Comparison of ENCODE assay signal across 18 mouse cellular contexts in genomic region chr16:90988665-90989064, GRCm38 (mm10). TPM values are rescaled to one million over a fixed set of nuclear protein-coding genes. Genes with fewer than 3 reads are reported as not detected.
A peak's percentile ranks its signal among the peaks of the same experiment; 100 is the strongest.
DNase-seq lines count a peak whose midpoint lies in the region; ATAC-seq and TF ChIP-seq lines count a peak whose summit lies in the region.
"Had no signal": no experiment of that assay in that cellular context is flagged by ENCODE, and none has a peak within 500 bp of the region (broad histone marks: within the 10 kb centered on the region; RNA-seq: fewer than 3 reads in every experiment).

No protein-coding gene starts in this region.

- peak; percentile 58; the same call in 1 of the 2 replicates for ATAC-seq in stomach, embryonic 14.5 days (ENCODE audit: insufficient number of reproducible peaks, insufficient read depth, low FRiP score, low read depth)
- ATAC-seq in stomach, postnatal 0 days (ENCODE audit: low FRiP score, low TSS enrichment), result no peak
- ATAC-seq in liver, embryonic 14.5 days (ENCODE audit: insufficient read depth), result peak; percentile 99
- ATAC-seq in activated CD4-positive, CD25-positive, alpha-beta regulatory T cell, adult 4 months, result no peak
- ATAC-seq in kidney, embryonic 14.5 days (ENCODE audit: low FRiP score, low TSS enrichment), result no peak
- ATAC-seq: lung, postnatal 0 days had no signal

- TF ChIP-seq CTCF in stomach, postnatal 0 days (IDR thresholded peaks at IDR 0.05; ENCODE audit: low read depth), result no peak
- TF ChIP-seq CTCF in liver, embryonic 14.5 days (IDR thresholded peaks at IDR 0.05; ENCODE audit: low read depth), result no peak

- DNase-seq in stomach, postnatal 0 days (ENCODE audit: low spot score), result no peak
- peak; percentile 85 to 90 (median 89) for DNase-seq in liver, embryonic 14.5 days (ENCODE audit: low read depth in 3 of 3, low spot score in 3 of 3)
- DNase-seq in adrenal gland, postnatal 10 days, result no peak
- DNase-seq in kidney, adult 8-10 months, result no peak
- DNase-seq: cerebellum, adult 2 months; gastrocnemius, postnatal 25 days; heart, postnatal 4 days; kidney, postnatal 10 days; spleen, adult 18-20 months had no signal

- H3K4me1 ChIP-seq in stomach, embryonic 14.5 days (ENCODE audit: control insufficient read depth, insufficient read depth, low read length), result no peaks in the 10 kb centered on the region
- no peaks in the 10 kb centered on the region for H3K4me1 ChIP-seq in stomach, postnatal 0 days (replicated peaks; ENCODE audit: control insufficient read depth, insufficient read depth)
- H3K4me1 ChIP-seq in erythroblast, embryonic 14.5 days (ENCODE audit: control insufficient read depth), result peaks cover 56% of the 10 kb centered on the region
- H3K4me1 ChIP-seq in liver, embryonic 14.5 days (replicated peaks; ENCODE audit: control insufficient read depth in 2 of 2, insufficient read depth in 2 of 2, low read length in 1 of 2), result peaks cover 17 to 22% of the 10 kb centered on the region in 2 experiments
- no peaks in the 10 kb centered on the region for H3K4me1 ChIP-seq in kidney, embryonic 14.5 days (ENCODE audit: control insufficient read depth, insufficient read depth, low read length)
- H3K4me1 ChIP-seq: forebrain, embryonic 12.5 days; heart, embryonic 10.5 days; limb, embryonic 13.5 days had no signal

- no peak overlapping the region for H3K4me3 ChIP-seq in stomach, embryonic 14.5 days (ENCODE audit: low read depth, low read length)
- H3K4me3 ChIP-seq in stomach, postnatal 0 days (ENCODE audit: low read depth, low read length), result no peak overlapping the region
- H3K4me3 ChIP-seq in erythroblast, embryonic 14.5 days (replicated peaks), result peak overlapping the region; percentile 63
- H3K4me3 ChIP-seq in liver, embryonic 14.5 days (ENCODE audit: insufficient read depth in 1 of 2, low read depth in 2 of 2, low read length in 2 of 2), result peak overlapping the region in 1 of 2 experiments; percentile 49; a peak in 2 of 4 replicates
- no peak overlapping the region for H3K4me3 ChIP-seq in kidney, embryonic 14.5 days (ENCODE audit: low read length)
- H3K4me3 ChIP-seq: forebrain, embryonic 12.5 days; heart, embryonic 10.5 days; limb, embryonic 13.5 days; megakaryocyte, embryonic 14.5 days had no signal

- H3K36me3 ChIP-seq in stomach, embryonic 14.5 days (ENCODE audit: control insufficient read depth, insufficient read depth, low read length), result no peaks in the 10 kb centered on the region; the same call in 1 of the 2 replicates
- H3K36me3 ChIP-seq in stomach, postnatal 0 days (ENCODE audit: control insufficient read depth, insufficient read depth, low read length), result 0 out of 2 replicates have a peak, but pooled peaks cover 3% of the 10 kb centered on the region
- peaks cover 80% of the 10 kb centered on the region for H3K36me3 ChIP-seq in erythroblast, embryonic 14.5 days (ENCODE audit: control insufficient read depth)
- peaks cover 30% of the 10 kb centered on the region for H3K36me3 ChIP-seq in liver, embryonic 14.5 days (replicated peaks; ENCODE audit: control insufficient read depth, insufficient read depth, low read depth)
- peaks cover 4% of the 10 kb centered on the region; the same call in 1 of the 2 replicates for H3K36me3 ChIP-seq in kidney, embryonic 14.5 days (ENCODE audit: control insufficient read depth, insufficient read depth, low read length)

- H3K27ac ChIP-seq in stomach, embryonic 14.5 days (ENCODE audit: low read length), result no peak overlapping the region
- no peak overlapping the region for H3K27ac ChIP-seq in stomach, postnatal 0 days (replicated peaks)
- H3K27ac ChIP-seq in liver, embryonic 14.5 days, result peak overlapping the region; percentile 78
- H3K27ac ChIP-seq in kidney, embryonic 14.5 days (ENCODE audit: low read depth, low read length), result no peak overlapping the region
- H3K27ac ChIP-seq: forebrain, embryonic 12.5 days; heart, embryonic 10.5 days; limb, embryonic 13.5 days had no signal

- no peak for TF ChIP-seq EP300 in stomach, postnatal 0 days (optimal IDR thresholded peaks at IDR 0.05)
- peak; percentile 96 for TF ChIP-seq EP300 in liver, embryonic 14.5 days (IDR thresholded peaks at IDR 0.05; ENCODE audit: low read depth)

- no peaks in the 10 kb centered on the region for H3K9me3 ChIP-seq in stomach, embryonic 14.5 days (ENCODE audit: control insufficient read depth, low read depth, low read length)
- no peaks in the 10 kb centered on the region for H3K9me3 ChIP-seq in stomach, postnatal 0 days (ENCODE audit: control insufficient read depth, low read length)
- no peaks in the 10 kb centered on the region for H3K9me3 ChIP-seq in erythroblast, embryonic 14.5 days (ENCODE audit: control insufficient read depth, low read length)
- H3K9me3 ChIP-seq in liver, embryonic 14.5 days (ENCODE audit: control insufficient read depth, low read length), result no peaks in the 10 kb centered on the region
- H3K9me3 ChIP-seq in kidney, embryonic 14.5 days (ENCODE audit: control insufficient read depth, low read length), result no peaks in the 10 kb centered on the region
- H3K9me3 ChIP-seq: forebrain, embryonic 12.5 days; heart, embryonic 10.5 days; limb, embryonic 13.5 days; megakaryocyte, embryonic 14.5 days had no signal

- 90% methylated on average over 3 of the region's 3 CpGs for WGBS in stomach, embryonic 14.5 days
- WGBS in stomach, postnatal 0 days, result 86% methylated on average over 3 of the region's 3 CpGs
- 16% methylated on average over 3 of the region's 3 CpGs for WGBS in liver, embryonic 14.5 days (ENCODE audit: insufficient replicate concordance)
- 90% methylated on average over 3 of the region's 3 CpGs for WGBS in kidney, embryonic 14.5 days

- no peak overlapping the region for H3K9ac ChIP-seq in stomach, embryonic 14.5 days (replicated peaks; ENCODE audit: low read depth, low read length)
- H3K9ac ChIP-seq in stomach, postnatal 0 days (ENCODE audit: low read length), result no peak overlapping the region
- H3K9ac ChIP-seq in liver, embryonic 14.5 days (replicated peaks), result peak overlapping the region; percentile 66
- no peak overlapping the region for H3K9ac ChIP-seq in kidney, embryonic 14.5 days (ENCODE audit: low read depth, low read length)
- H3K9ac ChIP-seq: forebrain, embryonic 12.5 days; limb, embryonic 13.5 days had no signal

- no peak overlapping the region for H3K4me2 ChIP-seq in stomach, embryonic 14.5 days (replicated peaks; ENCODE audit: low read depth, low read length)
- no peak overlapping the region for H3K4me2 ChIP-seq in stomach, postnatal 0 days (replicated peaks; ENCODE audit: low read depth)
- H3K4me2 ChIP-seq in liver, embryonic 14.5 days (ENCODE audit: low read depth), result peak overlapping the region; percentile 75
- H3K4me2 ChIP-seq in kidney, embryonic 14.5 days (replicated peaks; ENCODE audit: low read depth, low read length), result no peak overlapping the region
- H3K4me2 ChIP-seq: forebrain, embryonic 12.5 days; limb, embryonic 13.5 days had no signal

- H3K27me3 ChIP-seq in stomach, embryonic 14.5 days (ENCODE audit: control insufficient read depth, insufficient read depth, low read length), result no peaks in the 10 kb centered on the region
- no peaks in the 10 kb centered on the region for H3K27me3 ChIP-seq in stomach, postnatal 0 days (ENCODE audit: control insufficient read depth, insufficient read depth, low read length)
- H3K27me3 ChIP-seq in erythroblast, embryonic 14.5 days (ENCODE audit: control insufficient read depth), result no peaks in the 10 kb centered on the region
- H3K27me3 ChIP-seq in liver, embryonic 14.5 days (ENCODE audit: control insufficient read depth, insufficient read depth, low read length), result no peaks in the 10 kb centered on the region
- no peaks in the 10 kb centered on the region for H3K27me3 ChIP-seq in kidney, embryonic 14.5 days (ENCODE audit: control insufficient read depth, insufficient read depth, low read length)
- H3K27me3 ChIP-seq: forebrain, embryonic 12.5 days; limb, embryonic 13.5 days; megakaryocyte, embryonic 14.5 days had no signal

RNA-seq across cellular contexts. Expression of gene Synj1, which starts 22.4 kb away (rescaled TPM):
- 17.5 and 17.8 TPM in 2 replicates for polyA plus RNA-seq in stomach, embryonic 14.5 days (2014; fragmentation: Nextera tagmentation; extraction: Ambion mirVana)
- polyA plus RNA-seq in stomach, postnatal 0 days (2015; fragmentation: Nextera tagmentation; extraction: Ambion mirVana), result 5.2 and 5.6 TPM in 2 replicates
- 8.1 and 8.8 TPM in 2 replicates for polyA plus RNA-seq in erythroblast, embryonic 14.5 days (2012)
- 13.8 and 14.6 TPM in 2 replicates for polyA plus RNA-seq in liver, embryonic 14.5 days (2012; rRNA removed)
- polyA plus RNA-seq in liver, embryonic 14.5 days (2014; fragmentation: Nextera tagmentation; extraction: Ambion mirVana), result 21.4 and 21.9 TPM in 2 replicates
- 10 to 100 TPM; 29.0 to 32.6 TPM for polyA plus RNA-seq in activated CD4-positive, CD25-positive, alpha-beta regulatory T cell, adult 4 months (2017; shearing (Covaris generic))
- 10.8 and 15.5 TPM in 2 replicates for polyA plus RNA-seq in kidney, embryonic 14.5 days (2014; fragmentation: Nextera tagmentation; extraction: Ambion mirVana)
- 10 to 100 TPM; 30.1 to 30.2 TPM for total RNA-seq in adrenal gland, postnatal 10 days (2021)

RNA-seq across cellular contexts. Expression of gene Cfap298, which starts 53.8 kb away (rescaled TPM):
- 36.4 and 41.2 TPM in 2 replicates for polyA plus RNA-seq in stomach, embryonic 14.5 days (2014; fragmentation: Nextera tagmentation; extraction: Ambion mirVana)
- polyA plus RNA-seq in stomach, postnatal 0 days (2015; fragmentation: Nextera tagmentation; extraction: Ambion mirVana), result 27.4 and 27.5 TPM in 2 replicates
- polyA plus RNA-seq in erythroblast, embryonic 14.5 days (2012), result 1.9 and 2.1 TPM in 2 replicates
- 6.4 and 11.5 TPM in 2 replicates for polyA plus RNA-seq in liver, embryonic 14.5 days (2012; rRNA removed)
- 18.4 and 21.9 TPM in 2 replicates for polyA plus RNA-seq in liver, embryonic 14.5 days (2014; fragmentation: Nextera tagmentation; extraction: Ambion mirVana)
- 10 to 100 TPM; 19.6 to 28.3 TPM for polyA plus RNA-seq in activated CD4-positive, CD25-positive, alpha-beta regulatory T cell, adult 4 months (2017; shearing (Covaris generic))
- 47.7 and 50.7 TPM in 2 replicates for polyA plus RNA-seq in kidney, embryonic 14.5 days (2014; fragmentation: Nextera tagmentation; extraction: Ambion mirVana)
- 10 to 100 TPM; 30.6 to 31.6 TPM for total RNA-seq in adrenal gland, postnatal 10 days (2021)

RNA-seq across cellular contexts. Expression of gene Paxbp1, which starts 55.7 kb away (rescaled TPM):
- 80.5 and 81.9 TPM in 2 replicates for polyA plus RNA-seq in stomach, embryonic 14.5 days (2014; fragmentation: Nextera tagmentation; extraction: Ambion mirVana)
- polyA plus RNA-seq in stomach, postnatal 0 days (2015; fragmentation: Nextera tagmentation; extraction: Ambion mirVana), result 13.8 and 15.0 TPM in 2 replicates
- polyA plus RNA-seq in erythroblast, embryonic 14.5 days (2012), result 1.5 and 2.1 TPM in 2 replicates
- 17.4 and 25.9 TPM in 2 replicates for polyA plus RNA-seq in liver, embryonic 14.5 days (2012; rRNA removed)
- 14.8 and 16.5 TPM in 2 replicates for polyA plus RNA-seq in liver, embryonic 14.5 days (2014; fragmentation: Nextera tagmentation; extraction: Ambion mirVana)
- polyA plus RNA-seq in activated CD4-positive, CD25-positive, alpha-beta regulatory T cell, adult 4 months (2017; shearing (Covaris generic)), result 10 to 100 TPM; 83.2 to 84.4 TPM
- 46.9 and 75.6 TPM in 2 replicates for polyA plus RNA-seq in kidney, embryonic 14.5 days (2014; fragmentation: Nextera tagmentation; extraction: Ambion mirVana)
- total RNA-seq in adrenal gland, postnatal 10 days (2021), result 10 to 100 TPM; 35.3 to 55.6 TPM

Comparison
In these comparisons a context has a peak if more than half of its experiments do, and no peak if none do; other contexts are left out.
1. ATAC-seq: peak in stomach, embryonic 14.5 days (single experiment) and liver, embryonic 14.5 days (single experiment); none in stomach, postnatal 0 days (single experiment), activated CD4-positive, CD25-positive, alpha-beta regulatory T cell, adult 4 months (single experiment) and kidney, embryonic 14.5 days (single experiment).
2. DNase-seq: peak in liver, embryonic 14.5 days (3 of 3); none in stomach, postnatal 0 days (single experiment), adrenal gland, postnatal 10 days (single experiment) and kidney, adult 8-10 months (0 of 2).